Mouse (Mus musculus): ENCODE results near the gene B3gnt3. TPM values are rescaled to one million over a fixed set of nuclear protein-coding genes. Genes with fewer than 3 reads are reported as not detected.
"Not testable (repeated sequence)": the region's sequence is repeated elsewhere in the genome, so short reads cannot be mapped to it uniquely, and the experiment has no call there.

The B3gnt3 gene
- under 1 TPM; 0.33 to 0.59 TPM for total RNA-seq (2021)
- long read RNA-seq = 0 reads

DNA sequence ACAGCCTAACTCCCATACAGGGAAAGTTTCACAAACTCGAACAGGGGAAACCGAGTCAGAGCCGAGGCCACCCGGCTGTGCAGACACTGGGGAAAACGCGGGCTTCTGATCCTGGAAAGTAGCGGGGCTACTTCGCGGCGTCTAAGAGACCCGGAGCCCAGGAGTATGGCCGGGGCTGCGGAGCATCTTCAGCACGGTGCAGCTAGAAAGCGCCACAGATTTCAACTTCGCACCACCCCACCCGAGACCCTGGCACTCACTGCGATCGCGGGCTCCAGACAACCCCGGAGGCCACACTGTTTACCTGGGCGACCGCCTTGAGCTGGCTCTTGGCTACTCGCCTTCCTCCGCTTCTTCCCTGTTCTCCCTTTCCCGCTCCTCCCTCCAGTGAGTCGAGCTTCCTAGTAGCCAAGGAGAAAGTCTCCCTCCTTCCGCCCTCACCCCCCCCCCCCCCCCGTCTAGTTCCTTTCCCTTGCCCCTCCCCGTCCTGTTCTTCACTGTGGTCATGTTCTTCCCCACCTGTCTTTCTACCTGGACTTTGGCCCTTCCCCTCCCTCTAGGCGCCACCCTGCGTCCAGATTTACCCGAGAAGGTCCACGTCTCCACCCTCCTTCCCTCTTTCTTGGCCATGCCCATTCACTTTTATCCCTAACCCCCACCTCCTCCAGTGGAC, at the start of gene B3gnt3:
Gene B3gnt3 (minus strand): TSS at position 376 of the 673 bp plus-strand sequence.
- DNase-seq (ENCODE audit: low spot score in 2 of 2) = no peak

DNA sequence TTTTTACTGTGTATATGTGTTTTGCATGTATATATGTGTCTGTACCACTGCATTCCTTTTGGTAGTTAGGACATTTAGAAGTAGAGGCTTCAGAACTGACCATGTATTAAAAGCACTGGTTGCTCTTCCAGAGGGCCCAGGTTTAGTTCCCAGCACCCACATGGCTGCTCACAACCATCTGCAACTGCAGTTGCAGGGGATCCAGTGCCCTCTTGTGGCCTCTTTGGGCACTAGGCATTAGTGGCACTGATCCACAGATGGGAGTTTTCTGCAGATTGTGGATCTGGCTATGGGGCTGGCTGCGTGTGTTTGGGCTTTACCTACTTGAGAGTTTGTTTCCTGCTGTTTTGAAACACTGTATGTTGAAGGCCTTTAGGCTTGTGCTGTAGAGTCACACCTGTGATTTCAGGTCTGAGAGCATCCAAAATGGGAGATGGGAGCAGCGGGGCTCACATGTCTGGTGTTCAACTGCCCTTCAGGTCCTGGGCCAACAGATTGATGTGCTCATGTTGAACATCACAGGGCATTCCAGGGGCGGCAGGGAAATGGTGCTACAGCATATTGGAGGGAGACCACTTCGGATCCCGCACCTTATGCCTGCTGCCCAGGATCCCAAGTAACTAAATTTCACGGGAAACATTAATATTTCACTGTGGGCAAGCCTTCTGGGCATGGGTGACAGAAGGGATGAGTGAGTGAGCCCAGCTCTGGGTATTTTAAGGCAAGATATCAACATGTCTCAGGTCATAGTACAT, 47.9 kb upstream of the B3gnt3 start:
- not testable (repeated sequence) for DNase-seq (ENCODE audit: low spot score in 2 of 2)

DNA sequence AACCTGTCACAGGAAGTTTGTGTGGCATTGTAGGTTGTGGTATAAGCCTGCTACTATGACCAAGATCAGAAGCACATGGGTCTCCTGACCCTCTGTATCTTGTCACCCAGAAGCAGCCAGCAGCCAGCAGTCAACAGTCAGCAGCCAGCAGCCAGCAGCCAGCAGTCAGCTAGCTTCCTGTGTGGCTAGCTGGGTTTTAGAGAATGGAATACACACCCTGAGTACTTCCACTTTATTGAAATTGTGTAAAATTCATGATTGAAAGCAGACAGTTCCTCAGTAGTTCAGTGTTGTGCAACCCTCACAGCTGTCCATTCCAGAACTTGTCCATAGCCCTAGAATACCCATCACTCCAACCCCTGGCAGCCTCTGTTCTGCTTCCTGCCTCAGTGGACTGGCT, 45.5 kb upstream of the B3gnt3 start:
- DNase-seq (ENCODE audit: low spot score in 2 of 2) = not testable (repeated sequence)

DNA sequence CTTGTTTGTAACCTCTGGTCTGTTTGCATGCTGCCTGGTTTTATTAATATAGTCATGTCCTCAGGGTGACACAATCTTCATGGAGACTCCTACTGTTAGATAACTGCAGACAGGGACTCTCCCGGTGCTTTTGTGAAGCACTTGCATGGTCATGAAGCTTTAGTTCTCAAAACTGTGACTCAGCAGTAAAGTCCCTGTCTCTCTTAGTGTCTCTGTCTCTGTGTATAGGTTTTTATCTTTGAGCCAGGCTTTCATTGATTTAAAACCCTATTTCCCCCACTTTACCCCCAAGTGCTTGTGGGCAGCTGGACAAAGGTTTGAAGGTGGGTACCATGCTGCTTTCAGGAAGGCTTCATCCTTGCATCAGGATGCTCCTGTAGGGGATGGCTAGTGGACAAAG, 43.7 kb upstream of the B3gnt3 start:
- no peak for DNase-seq (ENCODE audit: low spot score in 2 of 2)

DNA sequence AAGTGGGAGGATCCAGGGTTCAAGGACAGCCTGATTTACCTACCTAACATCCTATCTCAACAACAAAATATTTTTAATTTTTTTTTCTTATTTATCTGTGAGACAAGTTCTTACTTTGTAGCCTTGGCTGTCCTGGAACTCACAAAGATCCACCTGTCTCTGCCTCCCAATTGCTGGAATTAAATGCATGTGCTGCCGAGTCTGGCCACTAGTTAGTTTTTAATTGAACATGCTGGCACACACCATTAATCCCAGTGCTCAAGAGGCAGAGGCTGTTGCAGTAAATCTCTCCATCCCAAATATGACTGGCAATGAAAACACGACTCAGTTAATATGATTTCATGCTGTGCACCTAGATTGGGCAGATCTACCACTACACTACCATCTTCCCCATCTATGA, 41.2 kb upstream of the B3gnt3 start:
- no peak for DNase-seq (ENCODE audit: low spot score in 2 of 2)

DNA sequence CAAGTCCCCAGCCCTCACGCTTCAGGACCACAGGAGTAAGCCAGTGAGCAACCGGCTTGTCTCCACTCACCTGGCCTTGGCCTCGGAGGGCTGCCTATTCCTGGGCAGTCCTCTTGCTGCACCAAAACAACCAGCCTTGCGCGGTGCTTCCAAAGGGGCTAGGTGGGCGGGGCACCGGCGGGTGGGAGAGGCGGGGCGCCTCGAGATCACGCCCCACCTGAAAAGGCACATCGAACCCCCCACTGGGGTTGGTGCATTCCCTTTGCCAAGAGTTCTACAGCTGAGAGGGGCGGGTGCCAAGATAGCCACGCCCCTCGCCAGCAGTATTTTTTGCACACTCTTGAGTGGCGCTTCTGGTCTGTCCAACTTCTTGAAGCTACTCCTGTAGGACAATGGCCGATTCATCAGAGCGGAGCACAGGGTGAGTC, 40.1 kb upstream of the B3gnt3 start:
- DNase-seq (ENCODE audit: low spot score in 2 of 2) = no peak

DNA sequence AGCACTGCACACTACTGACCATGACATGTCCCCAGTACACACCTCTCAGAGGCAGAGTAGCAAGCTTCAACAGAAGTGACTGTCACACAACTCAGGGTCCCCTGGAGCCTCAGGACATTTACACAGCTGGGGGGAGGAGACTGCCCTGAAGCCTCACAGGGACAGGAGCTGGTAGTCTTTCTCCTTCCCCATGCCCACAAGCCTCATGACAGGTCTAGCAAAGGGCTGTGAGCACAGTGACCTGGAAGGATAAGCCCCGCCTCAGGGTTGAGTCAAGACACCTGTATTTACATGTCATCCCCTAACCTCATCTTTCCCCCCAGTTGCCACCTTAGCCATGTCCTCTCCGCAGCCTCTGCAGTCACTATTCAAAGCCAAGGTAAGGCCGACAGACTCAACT, 39.6 kb upstream of the B3gnt3 start:
- no peak for DNase-seq (ENCODE audit: low spot score in 2 of 2)

DNA sequence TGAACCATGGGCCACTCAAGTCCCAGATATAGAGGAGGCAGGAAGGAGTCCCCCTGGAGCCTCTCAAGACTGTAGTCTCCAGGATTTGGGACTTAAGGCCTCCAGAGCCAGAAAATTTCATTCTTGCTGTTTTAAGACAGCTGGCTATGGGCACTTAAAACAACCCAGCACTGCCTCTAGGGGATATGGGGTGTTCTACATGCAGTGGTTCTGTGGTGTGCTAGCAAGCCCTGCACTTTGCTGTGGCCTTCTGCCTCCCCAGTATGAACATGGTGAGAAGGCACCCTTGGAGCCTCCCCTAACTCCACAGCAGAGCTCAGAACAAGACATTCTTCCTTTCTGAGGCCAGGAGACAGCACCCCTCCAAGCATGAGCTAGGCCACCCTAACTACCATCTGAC, 36.7 kb upstream of the B3gnt3 start:
- DNase-seq (ENCODE audit: low spot score in 2 of 2) = not testable (repeated sequence)

DNA sequence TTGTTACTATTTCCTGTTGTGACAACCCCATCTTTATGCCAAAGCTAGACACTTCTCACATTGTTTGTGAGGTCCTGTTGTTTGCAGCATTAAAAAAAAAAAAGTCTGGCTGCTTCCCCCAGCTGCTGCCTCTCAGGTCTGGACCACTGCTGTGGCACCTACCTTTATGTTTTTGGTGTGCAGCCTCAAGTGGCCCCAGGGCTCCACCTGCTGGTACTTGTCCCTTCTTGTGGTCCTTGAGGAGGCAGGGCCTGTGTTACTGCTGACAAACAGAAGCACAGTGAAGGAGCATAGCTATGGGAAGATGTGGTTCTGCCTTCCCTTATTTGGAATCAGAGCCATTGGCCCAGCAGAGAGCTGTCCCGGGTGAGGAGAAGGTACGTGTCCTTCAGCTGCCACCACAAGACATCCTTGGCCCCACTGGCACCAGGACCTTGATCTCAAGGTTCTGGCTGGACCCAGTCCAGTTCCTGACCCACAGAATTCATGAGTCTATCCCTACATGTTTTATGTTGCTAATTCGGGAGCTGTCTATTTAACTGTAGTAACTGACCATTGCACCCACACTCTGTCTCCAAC, 30.2 kb upstream of the B3gnt3 start:
- DNase-seq (ENCODE audit: low spot score in 2 of 2) = peak in 1 of 2 experiments; percentile 71

DNA sequence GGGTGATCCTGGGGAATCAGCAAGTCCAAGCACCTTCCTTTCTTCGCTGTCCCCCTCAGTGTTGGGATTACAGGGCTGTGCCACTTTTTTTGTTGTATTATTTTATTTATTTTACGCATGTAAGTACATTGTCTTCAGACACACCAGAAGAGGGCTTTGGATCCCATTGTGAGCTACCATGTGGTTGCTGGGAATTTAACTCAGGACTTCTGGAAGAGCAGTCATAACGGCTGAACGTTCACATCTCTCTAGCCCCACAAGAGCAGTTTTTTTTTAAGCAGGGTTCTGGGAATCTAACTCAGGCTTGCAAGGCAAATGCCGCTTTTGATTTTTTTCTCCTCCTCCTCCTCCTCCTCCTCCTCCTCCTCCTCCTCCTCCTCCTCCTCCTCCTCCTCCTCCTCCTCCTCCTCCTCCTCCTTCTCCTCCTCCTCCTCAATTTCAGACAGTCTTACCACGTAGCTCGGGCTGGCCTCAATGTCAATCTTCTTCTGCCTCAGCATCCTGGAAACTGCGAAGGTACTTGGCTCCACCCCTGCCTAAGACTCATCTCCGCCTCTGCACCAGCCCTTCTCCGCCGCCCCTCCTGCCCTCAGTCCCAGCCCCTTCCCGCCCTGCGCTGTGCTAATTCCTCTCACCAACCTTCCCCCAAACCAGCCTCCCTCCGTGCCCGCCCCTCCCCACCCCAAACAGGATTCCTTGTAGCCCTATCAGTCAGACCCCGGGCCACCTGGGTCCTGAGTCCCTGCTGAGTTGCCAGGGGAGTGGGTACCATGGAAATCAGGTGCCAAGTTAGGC, 27.4 kb upstream of the B3gnt3 start:
- DNase-seq (ENCODE audit: low spot score in 2 of 2) = no peak

DNA sequence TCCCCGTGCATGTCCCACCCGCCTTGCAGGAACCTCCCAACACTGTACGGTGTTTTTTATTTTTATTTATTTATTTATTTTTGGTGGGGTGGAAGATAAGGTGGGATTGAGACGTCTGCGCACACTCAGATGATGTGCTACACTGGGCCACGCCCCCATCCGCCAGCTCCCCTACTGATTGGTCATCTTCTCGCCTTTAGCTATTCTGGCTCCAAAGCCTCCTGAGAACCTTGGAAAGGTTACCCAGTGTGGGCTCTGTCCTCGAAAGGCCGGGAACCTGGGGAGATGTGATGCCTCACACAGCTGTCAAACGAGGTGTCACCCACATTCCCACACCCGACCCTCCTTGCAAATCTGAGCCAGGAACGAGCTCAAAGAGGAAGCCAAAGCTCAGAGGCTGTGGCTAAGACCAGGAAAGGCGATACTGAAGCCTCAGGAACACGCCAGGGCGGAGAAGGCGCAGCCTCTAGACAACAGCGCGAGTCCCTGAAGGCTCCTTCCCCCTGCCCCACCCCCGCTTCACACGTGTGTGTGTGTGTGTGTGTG, 26.7 kb upstream of the B3gnt3 start:
- DNase-seq (ENCODE audit: low spot score in 2 of 2) = peak in 1 of 2 experiments; percentile 59

DNA sequence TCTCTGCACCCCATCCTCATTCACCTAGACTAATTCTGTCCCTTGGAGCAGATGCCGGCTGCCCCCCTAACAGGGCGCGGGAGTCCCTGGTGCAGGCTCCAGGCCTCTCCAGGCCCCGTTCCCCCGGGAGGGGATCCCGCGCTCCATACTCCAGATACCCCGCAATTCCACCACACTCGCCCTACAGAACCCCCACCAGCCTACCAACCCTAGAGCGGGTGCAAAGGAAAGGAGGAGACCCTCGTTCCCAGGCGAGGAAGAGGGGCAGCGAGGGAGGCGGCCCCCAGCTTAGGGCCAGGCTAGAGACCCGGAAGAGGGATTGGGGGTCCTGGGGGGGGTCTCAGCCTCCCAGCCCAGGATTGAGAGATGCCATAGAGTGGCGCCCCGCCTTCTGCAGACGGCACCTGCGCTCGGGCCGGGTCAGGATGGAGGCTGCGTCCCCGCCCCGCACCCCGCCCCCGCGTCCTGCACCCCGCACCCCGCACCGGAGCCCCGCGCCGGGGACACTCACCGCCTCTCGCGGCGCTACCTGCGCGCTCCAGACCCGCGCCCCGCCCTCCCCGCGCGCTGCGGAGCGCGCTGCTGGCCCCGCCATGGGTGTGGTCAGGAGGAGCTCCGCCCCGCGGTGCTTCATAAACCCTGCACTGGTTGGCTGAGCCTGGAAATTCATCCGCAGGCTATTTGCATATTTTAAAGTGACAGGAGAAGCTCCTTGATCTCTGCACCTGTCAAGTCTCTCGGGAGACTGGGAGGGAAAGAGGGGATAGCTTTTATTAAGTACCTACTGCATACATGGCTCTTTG, 23.7 kb upstream of the B3gnt3 start, which contains the start of gene Fcho1:
Gene Fcho1 (minus strand): TSS at position 595 of the 803 bp plus-strand sequence.
- DNase-seq (ENCODE audit: low spot score in 2 of 2) = peak; percentile 83 to 87

DNA sequence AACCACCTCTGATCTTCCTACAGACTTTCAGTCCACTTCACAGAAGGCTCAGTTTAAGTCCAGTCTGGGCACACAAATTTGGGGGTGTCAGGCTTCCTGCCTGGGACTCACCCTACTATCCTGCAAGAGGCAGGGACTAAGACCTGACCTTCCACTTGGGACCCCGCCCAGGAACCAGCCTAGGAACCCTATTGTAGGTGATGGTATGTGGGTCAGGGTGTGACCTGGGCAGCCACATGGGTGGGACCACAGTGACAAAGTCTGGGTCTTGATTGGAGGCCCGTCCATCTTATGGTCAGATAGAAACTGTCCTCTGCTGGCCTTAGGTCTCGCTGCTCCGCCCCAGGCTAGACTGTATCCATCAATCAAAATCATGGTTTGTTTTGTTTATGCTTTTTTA, 22.8 kb upstream of the B3gnt3 start:
- DNase-seq (ENCODE audit: low spot score in 2 of 2) = no peak

DNA sequence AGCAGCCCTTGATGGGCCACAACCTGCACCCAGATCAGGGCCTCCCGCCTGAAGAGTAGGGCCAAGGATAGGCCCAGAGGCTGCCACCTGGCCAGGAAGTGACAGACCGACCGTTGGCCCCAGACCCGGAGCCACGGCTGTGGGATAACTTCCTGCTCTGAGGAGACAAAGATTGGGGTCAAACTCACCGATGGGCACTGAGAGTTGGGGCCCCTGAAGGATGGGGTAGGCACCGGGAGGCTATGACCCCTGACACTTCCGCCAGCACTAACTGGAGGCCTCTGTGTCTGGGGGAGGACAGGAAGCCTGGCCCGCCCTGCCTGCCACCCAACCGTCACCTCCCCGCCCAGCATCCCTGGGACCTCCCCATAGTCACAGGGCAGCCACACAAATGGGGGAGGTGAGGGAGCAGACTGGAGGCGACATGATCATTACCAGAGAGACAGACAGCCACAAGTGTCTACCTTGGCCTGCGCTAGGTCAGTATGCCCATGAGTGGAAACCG, 21.5 kb upstream of the B3gnt3 start:
- no peak for DNase-seq (ENCODE audit: low spot score in 2 of 2)

DNA sequence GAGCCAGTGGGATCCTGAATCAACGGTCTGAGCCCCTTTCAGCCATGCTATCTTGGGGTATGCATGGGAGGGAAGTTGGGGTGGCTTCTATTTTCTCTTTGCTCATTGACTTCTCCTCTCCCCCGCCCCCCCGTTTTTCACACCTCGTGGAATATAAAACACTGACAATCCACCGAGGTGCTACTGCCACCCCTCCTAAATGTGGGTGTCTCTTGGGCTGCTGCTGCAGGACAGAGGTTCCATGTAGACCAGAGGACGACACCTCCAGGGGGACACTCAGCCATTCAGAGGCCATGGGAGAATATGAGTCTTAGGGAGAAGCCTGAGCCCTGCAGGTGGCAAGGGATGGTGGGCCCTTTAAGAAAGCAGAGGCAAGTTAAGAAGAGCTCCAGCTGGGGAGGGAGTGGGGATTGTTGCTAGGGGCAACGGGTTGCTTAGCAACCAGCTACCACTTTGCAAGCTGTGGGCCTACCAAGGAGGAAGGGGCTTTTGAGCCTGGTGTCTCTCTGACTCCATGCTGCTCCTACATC, 18.4 kb upstream of the B3gnt3 start:
- peak; percentile 63 to 84 for DNase-seq (ENCODE audit: low spot score in 2 of 2)

DNA sequence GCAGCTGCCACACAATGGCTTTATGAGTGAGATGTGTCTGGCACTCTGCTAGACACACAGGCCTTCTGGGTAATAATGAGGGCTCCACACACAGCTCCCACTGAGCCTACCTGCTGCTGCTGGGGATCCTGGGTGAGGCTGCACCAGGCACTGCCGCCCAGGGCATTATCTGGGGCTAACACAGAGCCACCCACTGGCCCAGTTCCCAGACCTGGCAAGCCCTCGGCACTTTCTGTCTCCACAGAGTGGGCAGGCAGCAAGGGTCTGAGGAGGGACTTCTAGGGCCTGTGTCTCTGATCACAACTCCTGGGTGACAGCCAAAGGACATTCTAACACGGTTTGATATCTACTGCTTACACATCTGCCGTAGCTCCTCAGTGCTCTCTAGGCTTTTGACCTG, 17.6 kb upstream of the B3gnt3 start:
- DNase-seq (ENCODE audit: low spot score in 2 of 2) = peak in 1 of 2 experiments; percentile 63

DNA sequence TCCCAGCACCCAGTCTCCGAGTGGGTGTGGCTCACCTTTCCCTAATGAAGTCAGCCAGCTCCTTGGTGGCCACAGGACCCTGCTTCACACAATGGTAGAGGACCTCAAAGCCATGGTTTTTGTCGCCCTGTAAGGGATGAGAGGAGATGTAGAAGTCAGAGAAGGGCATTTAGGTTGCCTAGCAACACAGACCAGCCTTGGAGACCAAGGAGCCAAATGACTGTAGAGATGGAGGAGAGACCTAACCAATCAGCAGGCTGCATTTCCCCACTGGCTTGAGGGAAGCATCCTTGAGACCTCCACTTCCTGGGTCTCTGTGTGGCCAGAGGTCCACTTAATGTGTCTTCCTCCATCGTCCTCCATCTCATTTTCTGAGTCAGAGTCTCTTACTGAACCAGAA, 16.7 kb upstream of the B3gnt3 start:
- DNase-seq (ENCODE audit: low spot score in 2 of 2) = no peak

DNA sequence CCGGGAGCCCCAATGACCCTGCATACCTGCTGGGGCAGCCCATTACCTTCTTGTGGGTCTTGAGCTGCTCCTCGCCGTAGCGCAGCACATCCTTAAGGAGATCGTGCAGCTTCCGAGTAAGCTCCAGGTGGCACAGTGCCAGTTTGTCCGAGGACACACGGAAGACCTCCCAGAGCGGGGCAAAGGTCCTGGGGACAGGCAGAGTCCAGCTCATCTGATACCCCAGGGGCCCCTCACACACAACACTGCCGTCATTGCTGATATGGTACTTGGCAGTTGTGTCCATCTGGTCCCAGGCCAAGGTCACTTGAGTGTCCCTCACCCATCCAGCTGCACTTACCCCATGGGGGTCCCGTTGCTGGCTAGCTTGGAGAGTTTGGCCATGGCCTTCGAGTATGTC, 15.5 kb upstream of the B3gnt3 start:
- no peak for DNase-seq (ENCODE audit: low spot score in 2 of 2)

DNA sequence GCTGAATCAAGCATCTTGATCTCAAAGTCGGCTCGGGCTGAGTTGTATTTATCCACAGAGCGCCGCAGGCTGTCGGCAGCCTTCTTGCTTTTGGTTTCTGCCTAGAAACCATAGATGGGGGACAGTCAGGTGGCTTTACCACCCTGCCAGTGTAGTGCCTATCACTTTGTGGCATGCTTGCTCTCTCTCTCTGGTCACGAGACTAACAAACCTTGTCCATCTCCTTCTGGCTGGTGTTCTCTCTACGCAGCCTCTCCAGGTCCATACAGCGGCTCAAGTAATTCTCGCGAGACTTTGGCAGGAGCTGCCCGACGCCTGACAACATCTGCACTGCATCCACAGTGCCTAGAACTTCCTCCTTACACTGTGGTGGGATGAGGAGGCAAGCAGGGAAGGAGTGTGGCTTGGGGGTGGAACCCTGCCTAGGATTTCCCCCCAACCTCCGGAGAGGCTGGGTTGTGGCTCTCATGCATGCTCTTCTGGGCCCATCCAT, 15.0 kb upstream of the B3gnt3 start:
- no peak for DNase-seq (ENCODE audit: low spot score in 2 of 2)

DNA sequence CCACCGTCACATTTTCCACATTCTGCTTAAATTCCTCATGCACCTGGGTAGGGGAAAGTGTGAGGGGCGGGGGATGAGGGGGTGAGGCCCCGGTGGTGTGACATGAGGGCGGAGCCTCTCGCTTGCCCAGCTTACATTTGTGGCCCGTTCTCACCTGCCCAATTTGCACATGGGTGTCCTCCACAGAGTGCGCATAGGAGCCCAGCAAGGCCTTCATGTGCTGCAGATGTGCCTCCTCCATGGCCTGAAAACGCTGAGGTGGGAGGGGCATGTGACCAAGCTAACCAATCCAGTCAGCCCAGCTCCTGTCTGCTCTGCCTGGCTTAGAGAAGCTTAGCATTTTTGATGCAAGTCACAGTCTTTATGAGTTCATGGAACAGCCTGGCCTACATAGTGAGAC, 13.9 kb upstream of the B3gnt3 start:
- no peak for DNase-seq (ENCODE audit: low spot score in 2 of 2)
